Mouse (Mus musculus) forebrain, postnatal 0 days (tissue): ENCODE measurements around the gene Fam3b. TPM values are rescaled to one million over a fixed set of nuclear protein-coding genes. Genes with fewer than 3 reads are reported as not detected.
A peak's percentile ranks its signal among the peaks of the same experiment; 100 is the strongest.

Experiments
- ATAC-seq: fragments of 200-750 bp; cut with Nextera tagmentation; 2 replicates; pipeline ENCODE4 v1.8.0; 2017; ENCODE audit warnings: mild to moderate bottlenecking, moderate library complexity
- DNase-seq: peaks from one replicate; pipeline ENCODE4 v3.0.0-alpha.2; 2015
- H3K27ac ChIP-seq: fragments of 300-500 bp; sonication (generic); 2 replicates; pipeline ENCODE4 v1.5.1; 2014; ENCODE audit warnings: low read depth, mild to moderate bottlenecking, antibody characterized with exemption, low read length, moderate library complexity, mixed read lengths
- H3K27me3 ChIP-seq: fragments of 300-500 bp; sonication (generic); 2 replicates; pipeline ENCODE4 v1.6.1; 2014; ENCODE audit warnings: mild to moderate bottlenecking, low read length, mixed read lengths; ENCODE audit not compliant: insufficient read depth
- H3K36me3 ChIP-seq: fragments of 300-500 bp; sonication (generic); 2 replicates; pipeline ENCODE4 v1.6.1; 2014; ENCODE audit warnings: mild to moderate bottlenecking, moderate library complexity; ENCODE audit not compliant: insufficient read depth
- H3K4me1 ChIP-seq: fragments of 300-500 bp; sonication (generic); 2 replicates; pipeline ENCODE4 v1.6.1; 2014; ENCODE audit warnings: antibody characterized with exemption; ENCODE audit not compliant: insufficient read depth
- H3K4me2 ChIP-seq: fragments of 300-500 bp; sonication (generic); 2 replicates; pipeline ENCODE4 v1.6.1; 2014; ENCODE audit warnings: low read depth, mild to moderate bottlenecking, moderate library complexity
- H3K4me3 ChIP-seq: fragments of 300-500 bp; sonication (generic); 2 replicates; pipeline ENCODE4 v1.5.1; 2014; ENCODE audit warnings: low read depth, low read length, mixed read lengths
- H3K9ac ChIP-seq: fragments of 300-500 bp; sonication (generic); 2 replicates; pipeline ENCODE4 v1.6.1; 2014; ENCODE audit warnings: mild to moderate bottlenecking
- H3K9me3 ChIP-seq: fragments of 300-500 bp; sonication (generic); 2 replicates; pipeline ENCODE4 v1.6.1; 2016; ENCODE audit warnings: low read length
- CTCF ChIP-seq: sonication (generic); IDR thresholded peaks from 2 replicates; pipeline ENCODE4 v1.5.1; 2016; ENCODE audit warnings: antibody characterized with exemption, control low read depth, low read depth
- WGBS: fragments of 180-500 bp; shearing (Covaris S2); extraction: QIAGEN DNeasy Blood & Tissue Kit; methylation state at CpG from one replicate; pipeline ENCODE4 v1.1.7; 2014; 5-methylcytosine and 5-hydroxymethylcytosine counted together
- polyA plus RNA-seq: library from polyadenylated mRNA; unstranded; fragments of >200 nt; fragmentation: Nextera tagmentation; extraction: Ambion mirVana; gene quantifications from 2 replicates; pipeline ENCODE4 v1.2.1, GENCODE M21; 2015
- total RNA-seq: library from RNA; depleted of rRNA; stranded (reverse); fragments of >200 nt; gene quantifications from 2 replicates; pipeline ENCODE4 v1.2.3, GENCODE M21; 2014; rRNA removed

Gene Fam3b
- total RNA-seq, result not detected in 2 replicates
- not detected in 2 replicates for polyA plus RNA-seq

- no peaks in the 10 kb centered on the region for H3K27me3 ChIP-seq
- WGBS, result 67% methylated on average over 4 of the region's 4 CpGs
- H3K9me3 ChIP-seq, result no peaks in the 10 kb centered on the region
- no peak for ATAC-seq
- no peak within 1 kb of the TSS for H3K27ac ChIP-seq
- no peak within 1 kb of the TSS for H3K4me2 ChIP-seq
- H3K4me3 ChIP-seq, result no peak within 1 kb of the TSS
- no peak for TF ChIP-seq CTCF
- DNase-seq, result no peak
- H3K36me3 ChIP-seq, result no peaks in the 10 kb centered on the region
- H3K4me1 ChIP-seq, result no peaks in the 10 kb centered on the region
- no peak within 1 kb of the TSS for H3K9ac ChIP-seq
These were observed at the start of gene Fam3b for GRCm38 (mm10) chr16:97514099-97514940. TSS of gene Fam3b (minus strand) at chr16:97514816.

- 80% methylated on average over 4 of the region's 4 CpGs for WGBS
- no peaks in the 10 kb centered on the region for H3K9me3 ChIP-seq
- no peaks in the 10 kb centered on the region for H3K36me3 ChIP-seq
- ATAC-seq (no peak), DNase-seq (no peak)
- H3K4me3 ChIP-seq, result no peak overlapping the region
- no peak for TF ChIP-seq CTCF
- no peak overlapping the region for H3K4me2 ChIP-seq
- H3K4me1 ChIP-seq, result no peaks in the 10 kb centered on the region
- no peak overlapping the region for H3K27ac ChIP-seq
- H3K27me3 ChIP-seq, result no peaks in the 10 kb centered on the region
- H3K9ac ChIP-seq, result no peak overlapping the region
These were observed 29.7 kb upstream of the Fam3b start for GRCm38 (mm10) chr16:97544340-97544739.

DNA sequence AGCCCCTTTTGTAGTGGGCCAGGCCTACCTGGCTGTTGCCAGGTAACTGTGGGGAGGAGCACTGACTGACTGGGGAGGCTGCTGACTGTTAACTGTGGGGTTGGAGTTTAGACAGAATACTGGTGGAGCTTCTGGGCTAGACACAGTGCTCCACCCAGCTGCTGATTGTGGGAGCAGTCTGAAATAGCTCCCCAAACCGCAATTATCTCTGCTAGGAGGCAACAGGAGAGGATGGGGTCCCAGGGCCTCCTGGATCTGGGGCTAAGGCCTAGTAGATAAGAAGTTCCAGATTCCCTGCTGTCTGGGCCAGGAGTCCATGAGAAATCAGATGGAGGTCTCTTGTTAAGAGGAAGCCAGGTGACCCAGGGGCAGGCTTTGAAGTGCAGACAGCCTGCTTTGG, 22.2 kb upstream of the Fam3b start:
- no peak overlapping the region for H3K4me3 ChIP-seq
- no peak for DNase-seq
- WGBS, result 69% methylated on average over 1 of the region's 1 CpGs
- no peaks in the 10 kb centered on the region for H3K36me3 ChIP-seq
- no peak overlapping the region for H3K9ac ChIP-seq
- H3K9me3 ChIP-seq, result no peaks in the 10 kb centered on the region
- no peak for TF ChIP-seq CTCF
- peak overlapping the region; percentile 19; the same call in 1 of the 2 replicates for H3K4me2 ChIP-seq
- no peak overlapping the region for H3K27ac ChIP-seq
- no peaks in the 10 kb centered on the region for H3K27me3 ChIP-seq
- no peak for ATAC-seq
- no peaks in the 10 kb centered on the region; the same call in 1 of the 2 replicates for H3K4me1 ChIP-seq

DNA sequence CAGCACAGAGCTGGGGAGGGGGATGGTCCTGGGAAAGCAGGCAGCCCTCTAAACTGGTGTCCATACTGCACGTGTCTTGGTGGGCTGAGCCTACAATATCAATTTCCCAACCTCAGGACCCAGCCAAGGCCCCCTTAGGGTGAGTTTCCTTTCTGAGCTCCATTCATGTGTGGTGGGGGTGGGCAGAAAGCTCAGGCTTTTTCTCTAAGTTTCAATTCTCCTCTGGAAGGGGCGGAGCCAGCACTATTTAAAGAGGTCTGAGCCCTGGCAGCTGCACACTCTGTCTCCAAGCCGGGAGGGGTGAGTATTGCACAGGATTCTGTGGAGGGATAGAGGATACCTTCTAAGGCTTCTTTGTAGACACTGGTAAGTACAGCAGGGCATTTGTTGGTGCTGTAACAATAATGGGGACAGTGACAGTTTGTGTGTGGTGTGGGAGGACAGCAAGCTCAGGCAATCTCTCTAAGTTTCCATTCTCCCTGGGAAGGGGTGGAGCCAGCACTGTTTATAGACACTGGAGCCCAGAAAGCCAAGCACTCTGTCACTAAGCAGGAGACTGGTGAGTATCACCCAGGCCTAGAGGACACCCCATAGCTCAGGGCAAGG, 21.3 kb upstream of the Fam3b start:
- no peak for TF ChIP-seq CTCF

GRCm38 (mm10) chr16:97534876-97535461, 20.4 kb upstream of the Fam3b start:
- 38% methylated on average over 5 of the region's 5 CpGs for whole genome bisulfite sequencing
- TF ChIP-seq CTCF, result no peak

More for the DNA sequence above, 21.3 kb upstream of the Fam3b start:
- H3K4me2 ChIP-seq, result peak overlapping the region; percentile 19; the same call in 1 of the 2 replicates
- ATAC-seq (peak; percentile 81), DNase-seq (peak; percentile 39)
- no peaks in the 10 kb centered on the region; the same call in 1 of the 2 replicates for H3K4me1 ChIP-seq
- 9% methylated on average over 3 of the region's 3 CpGs for WGBS
- peak overlapping the region; percentile 62 for H3K27ac ChIP-seq
- no peak overlapping the region for H3K9ac ChIP-seq
- no peaks in the 10 kb centered on the region for H3K27me3 ChIP-seq
- H3K36me3 ChIP-seq, result no peaks in the 10 kb centered on the region
- H3K4me3 ChIP-seq, result no peak overlapping the region
- H3K9me3 ChIP-seq, result no peaks in the 10 kb centered on the region

GRCm38 (mm10) chr16:97534448-97534847, 19.8 kb upstream of the Fam3b start:
- ATAC-seq (peak; percentile 16; the same call in 1 of the 2 replicates), DNase-seq (no peak)
- H3K4me3 ChIP-seq, result no peak overlapping the region
- peak overlapping the region; percentile 13; the same call in 1 of the 2 replicates for H3K4me2 ChIP-seq
- WGBS, result 41% methylated on average over 1 of the region's 1 CpGs
- 0 out of 2 replicates have a peak overlapping the region, but pooled peaks have one; percentile 35 for H3K27ac ChIP-seq
- no peaks in the 10 kb centered on the region; the same call in 1 of the 2 replicates for H3K4me1 ChIP-seq
- TF ChIP-seq CTCF, result no peak
- no peaks in the 10 kb centered on the region for H3K36me3 ChIP-seq
- no peaks in the 10 kb centered on the region for H3K9me3 ChIP-seq
- H3K27me3 ChIP-seq, result no peaks in the 10 kb centered on the region
- no peak overlapping the region for H3K9ac ChIP-seq

More at GRCm38 (mm10) chr16:97534876-97535461, 20.4 kb upstream of the Fam3b start:
- ATAC-seq, result peak; percentile 69
- Histone ChIP-seq H3K4me1 (no peaks in the 10 kb centered on the region; the same call in 1 of the 2 replicates), H3K4me3 (no peak overlapping the region), H3K4me2 (peak overlapping the region; percentile 13; the same call in 1 of the 2 replicates), H3K27me3 (no peaks in the 10 kb centered on the region), H3K36me3 (no peaks in the 10 kb centered on the region), H3K9me3 (no peaks in the 10 kb centered on the region), H3K9ac (no peak overlapping the region), H3K27ac (peak overlapping the region; percentile 62)
- DNase-seq, result peak; percentile 38
